Mouse (Mus musculus): Measurements from ENCODE around the gene Fam219a. TPM values are rescaled to one million over a fixed set of nuclear protein-coding genes. Genes with fewer than 3 reads are reported as not detected.
A peak's percentile ranks its signal among the peaks of the same experiment; 100 is the strongest.

The Fam219a gene
- polyA plus RNA-seq, 1 experiment from 2014 or later, result 3.2 TPM

GRCm38 (mm10) chr4:41470051-41470683, 99.2 kb downstream of the Fam219a start:
- Histone ChIP-seq H3K9ac (ENCODE audit: low read depth, low read length) (no peak overlapping the region), H3K27me3 (replicated peaks; ENCODE audit: control insufficient read depth, insufficient read depth, low read length) (no peaks in the 10 kb centered on the region), H3K4me3 (ENCODE audit: low read depth, low read length) (no peak overlapping the region), H3K36me3 (ENCODE audit: control insufficient read depth, insufficient read depth) (no peaks in the 10 kb centered on the region), H3K27ac (ENCODE audit: low read depth, low read length) (no peak overlapping the region), H3K9me3 (ENCODE audit: control insufficient read depth) (no peaks in the 10 kb centered on the region), H3K4me2 (replicated peaks; ENCODE audit: low read depth) (no peak overlapping the region), H3K4me1 (replicated peaks; ENCODE audit: control insufficient read depth, insufficient read depth, low read length) (no peaks in the 10 kb centered on the region)
- ATAC-seq, result no peak
- WGBS, result 64% methylated on average over 7 of the region's 7 CpGs
- TF ChIP-seq CTCF (IDR thresholded peaks at IDR 0.05; ENCODE audit: low read depth), result no peak

- no peak overlapping the region for H3K4me2 ChIP-seq (replicated peaks; ENCODE audit: low read depth)
- no peak for ATAC-seq
- TF ChIP-seq CTCF (IDR thresholded peaks at IDR 0.05; ENCODE audit: low read depth), result no peak
- no peaks in the 10 kb centered on the region for H3K9me3 ChIP-seq (ENCODE audit: control insufficient read depth)
- no peak overlapping the region for H3K27ac ChIP-seq (ENCODE audit: low read depth, low read length)
- no peaks in the 10 kb centered on the region for H3K27me3 ChIP-seq (replicated peaks; ENCODE audit: control insufficient read depth, insufficient read depth, low read length)
- no peak overlapping the region for H3K9ac ChIP-seq (ENCODE audit: low read depth, low read length)
- H3K4me1 ChIP-seq (replicated peaks; ENCODE audit: control insufficient read depth, insufficient read depth, low read length), result no peaks in the 10 kb centered on the region
- WGBS, result 86% methylated on average over 10 of the region's 10 CpGs
- no peaks in the 10 kb centered on the region for H3K36me3 ChIP-seq (ENCODE audit: control insufficient read depth, insufficient read depth)
- H3K4me3 ChIP-seq (ENCODE audit: low read depth, low read length), result no peak overlapping the region
Observed at GRCm38 (mm10) chr4:41469199-41469598, 100.1 kb downstream of the Fam219a start.

GRCm38 (mm10) chr4:41468396-41469080, 100.8 kb downstream of the Fam219a start:
- H3K4me1 ChIP-seq (replicated peaks; ENCODE audit: control insufficient read depth, insufficient read depth, low read length), result no peaks in the 10 kb centered on the region
- 56% methylated on average over 17 of the region's 17 CpGs for WGBS
- no peak overlapping the region; the same call in 1 of the 2 replicates for H3K4me2 ChIP-seq (replicated peaks; ENCODE audit: low read depth)
- peak; percentile 82 for TF ChIP-seq CTCF (IDR thresholded peaks at IDR 0.05; ENCODE audit: low read depth)
- H3K4me3 ChIP-seq (ENCODE audit: low read depth, low read length), result no peak overlapping the region
- no peak overlapping the region for H3K9ac ChIP-seq (ENCODE audit: low read depth, low read length)
- no peaks in the 10 kb centered on the region for H3K9me3 ChIP-seq (ENCODE audit: control insufficient read depth)
- H3K27ac ChIP-seq (ENCODE audit: low read depth, low read length), result no peak overlapping the region
- H3K27me3 ChIP-seq (replicated peaks; ENCODE audit: control insufficient read depth, insufficient read depth, low read length), result no peaks in the 10 kb centered on the region
- ATAC-seq, result no peak
- no peaks in the 10 kb centered on the region for H3K36me3 ChIP-seq (ENCODE audit: control insufficient read depth, insufficient read depth)

Other genes starting within 250 kb of the Fam219a start
- 36.3 and 44.7 TPM in 2 replicates for gene Ubap1, start 220.5 kb downstream of the Fam219a start, polyA plus RNA-seq (2015; fragmentation: Nextera tagmentation; extraction: Ambion mirVana)
- gene Kif24, start 104.7 kb downstream of the Fam219a start, polyA plus RNA-seq (2015; fragmentation: Nextera tagmentation; extraction: Ambion mirVana), result 1.3 and 1.4 TPM in 2 replicates
- 34.9 and 35.7 TPM in 2 replicates for gene Nudt2, start 104.4 kb downstream of the Fam219a start, polyA plus RNA-seq (2015; fragmentation: Nextera tagmentation; extraction: Ambion mirVana)
- gene AI464131, start 66.5 kb downstream of the Fam219a start, polyA plus RNA-seq (2015; fragmentation: Nextera tagmentation; extraction: Ambion mirVana), result 11.6 and 13.7 TPM in 2 replicates
- gene 1110017D15Rik, start 52.2 kb downstream of the Fam219a start, polyA plus RNA-seq (2015; fragmentation: Nextera tagmentation; extraction: Ambion mirVana), result 0.52 and 2.0 TPM in 2 replicates
- 2.3 and 3.4 TPM in 2 replicates for gene Dnaic1, start 237 bp upstream of the Fam219a start, polyA plus RNA-seq (2015; fragmentation: Nextera tagmentation; extraction: Ambion mirVana)
- 8.5 and 8.6 TPM in 2 replicates for gene Enho, start 70.8 kb upstream of the Fam219a start, polyA plus RNA-seq (2015; fragmentation: Nextera tagmentation; extraction: Ambion mirVana)
- 1.9 and 2.8 TPM in 2 replicates for gene Cntfr, start 127.6 kb upstream of the Fam219a start, polyA plus RNA-seq (2015; fragmentation: Nextera tagmentation; extraction: Ambion mirVana)
- 63.8 and 63.9 TPM in 2 replicates for gene Il11ra1, start 130.5 kb upstream of the Fam219a start, polyA plus RNA-seq (2015; fragmentation: Nextera tagmentation; extraction: Ambion mirVana)
- gene Rpp25l, start 144.0 kb upstream of the Fam219a start, polyA plus RNA-seq (2015; fragmentation: Nextera tagmentation; extraction: Ambion mirVana), result 47.4 and 51.3 TPM in 2 replicates
- gene Dctn3, start 153.6 kb upstream of the Fam219a start, polyA plus RNA-seq (2015; fragmentation: Nextera tagmentation; extraction: Ambion mirVana), result 127 and 144 TPM in 2 replicates
- not detected in 2 replicates for gene Arid3c, start 161.6 kb upstream of the Fam219a start, polyA plus RNA-seq (2015; fragmentation: Nextera tagmentation; extraction: Ambion mirVana)
- gene Galt, start 185.7 kb upstream of the Fam219a start, polyA plus RNA-seq (2015; fragmentation: Nextera tagmentation; extraction: Ambion mirVana), result 90.5 and 105 TPM in 2 replicates
- 46.4 and 50.6 TPM in 2 replicates for gene Sigmar1, start 186.6 kb upstream of the Fam219a start, polyA plus RNA-seq (2015; fragmentation: Nextera tagmentation; extraction: Ambion mirVana)
- gene Ccl27a, start 204.7 kb upstream of the Fam219a start, polyA plus RNA-seq (2015; fragmentation: Nextera tagmentation; extraction: Ambion mirVana), result 21.5 and 21.9 TPM in 2 replicates